Mouse (Mus musculus) embryonic facial prominence, embryonic 15.5 days (tissue): ENCODE measurements around the gene Fkbp14. TPM values are rescaled to one million over a fixed set of nuclear protein-coding genes. Genes with fewer than 3 reads are reported as not detected.

Source experiments
- ATAC-seq: fragments of 200-750 bp; cut with Nextera tagmentation; 2 replicates; pipeline ENCODE4 v1.8.0; 2017; ENCODE audit warnings: low read depth, moderate TSS enrichment; ENCODE audit not compliant: insufficient number of reproducible peaks, low FRiP score, low TSS enrichment
- H3K27ac ChIP-seq: fragments of 300-500 bp; sonication (generic); replicated peaks from 2 replicates; pipeline ENCODE4 v1.5.1; 2015; ENCODE audit warnings: mild to moderate bottlenecking, inconsistent platforms
- H3K27me3 ChIP-seq: fragments of 300-500 bp; sonication (generic); 2 replicates; pipeline ENCODE4 v1.6.1; 2015; ENCODE audit warnings: inconsistent platforms
- H3K36me3 ChIP-seq: fragments of 300-500 bp; sonication (generic); 2 replicates; pipeline ENCODE4 v1.6.1; 2015; ENCODE audit warnings: mild to moderate bottlenecking, inconsistent platforms
- H3K4me1 ChIP-seq: fragments of 300-500 bp; sonication (generic); 2 replicates; pipeline ENCODE4 v1.6.1; 2015; ENCODE audit warnings: inconsistent platforms
- H3K4me2 ChIP-seq: fragments of 300-500 bp; sonication (generic); replicated peaks from 2 replicates; pipeline ENCODE4 v1.6.1; 2015; ENCODE audit warnings: mild to moderate bottlenecking, inconsistent platforms
- H3K4me3 ChIP-seq: fragments of 300-500 bp; sonication (generic); replicated peaks from 2 replicates; pipeline ENCODE4 v1.5.1; 2015; ENCODE audit warnings: mild to moderate bottlenecking, inconsistent platforms
- H3K9ac ChIP-seq: fragments of 300-500 bp; sonication (generic); 2 replicates; pipeline ENCODE4 v1.6.1; 2015; ENCODE audit warnings: inconsistent platforms
- H3K9me3 ChIP-seq: fragments of 300-500 bp; sonication (generic); replicated peaks from 2 replicates; pipeline ENCODE4 v1.6.1; 2016; ENCODE audit warnings: inconsistent platforms
- WGBS: fragments of 180-500 bp; shearing (Covaris S2); methylation state at CpG from one replicate; pipeline ENCODE4 v1.1.7; 2015; 5-methylcytosine and 5-hydroxymethylcytosine counted together
- polyA plus RNA-seq: library from polyadenylated mRNA; unstranded; fragments of >200 nt; fragmentation: Nextera tagmentation; extraction: Ambion mirVana; gene quantifications from 2 replicates; pipeline ENCODE4 v1.2.1, GENCODE M21; 2015

The Fkbp14 gene
- polyA plus RNA-seq, 1 experiment from 2014 or later = 54.7 TPM

DNA sequence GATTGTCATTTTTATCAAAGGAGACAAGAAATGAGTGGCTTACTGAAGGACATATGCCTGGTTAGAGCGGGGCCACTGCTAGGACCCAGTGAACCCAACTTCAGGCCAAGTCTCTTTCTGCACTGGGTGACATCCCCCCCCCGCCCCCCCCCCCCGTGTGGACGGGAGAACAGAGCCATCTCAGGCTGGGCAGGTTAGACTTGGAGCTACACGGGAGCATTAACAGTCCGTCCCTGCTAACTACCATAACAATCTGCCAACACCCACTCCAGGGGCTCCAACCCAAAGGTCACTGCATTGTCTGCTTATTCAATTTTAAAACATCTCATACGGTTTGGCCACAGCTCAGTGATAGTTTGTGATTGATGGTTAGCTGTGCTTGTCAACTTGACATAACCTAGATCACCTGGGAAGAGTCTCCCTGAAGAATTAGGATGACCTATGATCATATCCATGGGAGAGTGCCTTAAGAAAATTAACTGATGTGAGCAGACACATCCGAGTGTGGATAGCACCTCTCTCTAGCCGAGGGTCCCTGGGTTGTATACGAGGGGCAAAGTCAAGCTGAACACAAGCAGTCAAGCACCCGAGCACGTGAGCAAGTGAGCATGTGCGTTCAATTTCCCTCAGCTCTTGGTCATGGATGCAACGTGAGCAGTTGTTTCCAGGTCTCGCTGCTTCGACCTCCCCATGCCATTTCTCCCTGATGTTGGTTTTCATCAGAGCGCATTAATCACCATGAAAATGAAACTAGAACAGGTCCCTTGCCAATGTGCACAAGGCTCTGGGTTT lies 34.9 kb downstream of the Fkbp14 start:
- Histone ChIP-seq H3K4me1 (peaks cover 23% of the 10 kb centered on the region; the same call in 1 of the 2 replicates), H3K27me3 (no peaks in the 10 kb centered on the region), H3K4me3 (no peak overlapping the region), H3K9ac (no peak overlapping the region), H3K27ac (no peak overlapping the region), H3K4me2 (no peak overlapping the region), H3K9me3 (no peaks in the 10 kb centered on the region), H3K36me3 (no peaks in the 10 kb centered on the region)
- 65% methylated on average over 17 of the region's 17 CpGs for WGBS
- ATAC-seq = no peak

DNA sequence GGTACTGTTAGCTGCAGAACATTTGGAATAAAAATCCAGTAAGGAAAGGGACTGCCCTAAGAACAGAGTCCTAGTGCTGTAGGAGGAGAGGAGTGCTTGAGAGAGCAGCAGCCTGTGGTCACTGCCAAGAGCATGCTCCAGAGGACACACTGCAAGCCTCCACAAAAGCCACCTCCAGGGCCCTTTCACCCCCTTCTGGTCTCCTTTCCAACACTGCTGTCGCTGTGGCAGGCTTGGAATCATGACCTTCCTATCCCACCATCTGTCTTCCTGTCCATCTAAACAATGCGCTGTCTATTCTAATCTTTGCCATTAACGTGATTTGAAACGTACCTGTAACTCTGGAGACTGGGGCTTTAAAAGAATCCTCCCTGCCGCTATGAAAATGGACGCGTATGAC lies 38.6 kb downstream of the Fkbp14 start:
- WGBS = 69% methylated on average over 7 of the region's 7 CpGs
- Histone ChIP-seq H3K27ac (no peak overlapping the region), H3K27me3 (no peaks in the 10 kb centered on the region), H3K4me2 (no peak overlapping the region), H3K9ac (no peak overlapping the region), H3K4me1 (no peaks in the 10 kb centered on the region), H3K9me3 (no peaks in the 10 kb centered on the region), H3K4me3 (no peak overlapping the region), H3K36me3 (no peaks in the 10 kb centered on the region)
- ATAC-seq = no peak

DNA sequence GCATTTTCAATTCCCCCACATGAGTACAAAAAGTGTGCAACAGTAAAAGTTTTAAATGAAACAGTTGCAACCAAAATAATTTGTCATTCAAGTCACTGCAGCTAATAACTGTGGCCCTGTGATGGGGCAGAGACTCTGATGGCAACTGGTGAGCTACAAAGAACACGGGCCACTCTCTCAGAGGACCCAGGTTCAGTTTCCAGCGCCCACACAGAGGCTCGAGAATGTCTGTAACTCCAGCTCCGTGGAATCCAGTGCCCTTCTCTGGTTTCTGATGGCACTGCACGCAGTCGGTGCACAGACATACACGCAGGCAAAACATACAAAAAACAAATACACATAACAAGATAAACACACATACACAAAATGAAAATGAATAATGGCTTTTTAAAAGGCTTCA lies 39.4 kb downstream of the Fkbp14 start:
- no peaks in the 10 kb centered on the region for H3K9me3 ChIP-seq
- WGBS = 86% methylated on average over 7 of the region's 7 CpGs
- H3K36me3 ChIP-seq = no peaks in the 10 kb centered on the region
- H3K27ac ChIP-seq = no peak overlapping the region
- no peak overlapping the region for H3K4me3 ChIP-seq
- no peak for ATAC-seq
- no peaks in the 10 kb centered on the region for H3K27me3 ChIP-seq
- no peak overlapping the region for H3K9ac ChIP-seq
- no peaks in the 10 kb centered on the region for H3K4me1 ChIP-seq
- no peak overlapping the region for H3K4me2 ChIP-seq

DNA sequence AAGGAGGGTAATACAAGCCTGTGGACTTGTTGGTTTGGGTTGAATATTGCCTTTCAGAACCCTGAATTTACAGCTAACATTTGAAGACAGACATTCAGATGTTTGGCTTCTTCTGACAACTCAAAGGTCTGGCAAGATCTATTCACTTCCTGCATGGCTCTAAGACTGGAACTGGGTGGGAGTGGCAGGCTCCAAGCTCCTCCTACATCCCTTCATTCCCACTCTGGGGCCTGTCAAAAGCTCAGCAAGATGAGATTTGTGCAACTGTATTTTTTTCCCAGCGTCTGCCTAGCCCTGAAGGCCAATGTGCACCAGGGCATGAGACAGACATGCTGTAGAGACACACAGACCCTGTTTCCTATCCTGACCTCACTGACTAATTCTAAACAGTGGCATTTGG lies 41.3 kb downstream of the Fkbp14 start:
- H3K27ac ChIP-seq = no peak overlapping the region
- H3K4me3 ChIP-seq = no peak overlapping the region
- no peaks in the 10 kb centered on the region for H3K27me3 ChIP-seq
- no peaks in the 10 kb centered on the region for H3K9me3 ChIP-seq
- H3K9ac ChIP-seq = no peak overlapping the region
- no peaks in the 10 kb centered on the region for H3K36me3 ChIP-seq
- H3K4me1 ChIP-seq = no peaks in the 10 kb centered on the region
- WGBS = 55% methylated on average over 1 of the region's 1 CpGs
- ATAC-seq = no peak
- H3K4me2 ChIP-seq = no peak overlapping the region

DNA sequence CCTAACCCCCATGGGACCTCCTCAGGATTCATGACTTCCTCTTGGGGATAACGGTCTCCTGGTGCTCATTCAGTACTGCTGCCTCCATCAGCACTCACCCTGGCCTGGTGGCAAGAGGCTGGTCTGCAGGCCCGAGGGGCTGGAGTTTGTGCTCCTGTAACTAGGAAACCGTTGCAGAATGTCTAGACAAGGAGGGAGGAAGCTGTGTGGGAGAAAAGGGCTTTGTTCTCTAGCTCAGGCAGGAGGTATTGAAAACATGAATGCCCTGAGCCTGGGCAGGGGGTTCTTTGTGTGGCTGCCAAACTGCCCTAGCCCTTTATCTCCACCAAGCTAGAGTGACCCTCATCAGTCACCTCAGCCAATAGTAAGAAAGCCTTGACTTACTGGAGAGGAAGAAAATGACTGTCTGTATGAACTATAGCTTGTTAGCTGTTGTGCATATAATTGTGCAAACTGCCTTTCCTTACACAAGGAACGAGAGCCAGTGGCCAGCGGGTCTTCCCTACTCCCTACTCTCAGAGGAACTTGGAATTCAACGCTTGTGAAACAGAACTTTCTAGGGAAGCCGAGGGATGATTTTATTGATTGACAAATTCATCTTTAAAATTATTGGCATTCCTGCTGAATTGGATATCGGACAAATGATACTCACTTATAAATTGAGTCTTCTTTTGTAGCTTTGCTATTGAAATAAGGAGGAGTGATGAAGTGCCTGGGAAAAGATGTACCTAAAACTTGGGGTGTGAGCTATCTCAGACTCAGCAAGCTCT lies 42.6 kb downstream of the Fkbp14 start:
- no peaks in the 10 kb centered on the region for H3K27me3 ChIP-seq

DNA sequence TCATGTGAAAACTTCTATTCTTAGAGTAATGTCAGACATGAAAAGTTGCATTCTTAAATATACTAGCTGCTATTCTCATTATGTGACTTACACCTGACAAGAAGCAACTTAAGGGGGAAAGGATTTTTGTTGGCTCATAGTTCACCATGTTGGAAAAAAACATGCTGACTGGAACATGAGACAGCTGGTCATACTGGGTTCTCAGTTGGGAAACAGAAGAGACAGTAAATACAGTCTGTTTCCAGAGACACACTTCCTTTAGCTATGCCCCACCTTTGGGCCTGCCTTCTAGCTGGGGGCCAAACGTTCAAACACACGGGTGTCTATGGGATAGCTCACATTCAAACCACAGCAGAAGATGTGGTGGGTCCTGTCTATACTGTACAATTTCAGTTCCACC lies 43.5 kb downstream of the Fkbp14 start:
- no peak for ATAC-seq
- Histone ChIP-seq H3K4me3 (no peak overlapping the region), H3K9ac (no peak overlapping the region), H3K4me1 (no peaks in the 10 kb centered on the region), H3K9me3 (no peaks in the 10 kb centered on the region), H3K27me3 (no peaks in the 10 kb centered on the region), H3K36me3 (no peaks in the 10 kb centered on the region), H3K27ac (no peak overlapping the region), H3K4me2 (no peak overlapping the region)
- 67% methylated on average over 2 of the region's 2 CpGs for WGBS

More for the DNA sequence above, 42.6 kb downstream of the Fkbp14 start:
- H3K4me1 ChIP-seq = no peaks in the 10 kb centered on the region
- ATAC-seq = no peak
- H3K36me3 ChIP-seq = no peaks in the 10 kb centered on the region
- H3K27ac ChIP-seq = no peak overlapping the region
- no peak overlapping the region for H3K4me2 ChIP-seq
- no peak overlapping the region for H3K4me3 ChIP-seq
- WGBS = 45% methylated on average over 8 of the region's 8 CpGs
- no peak overlapping the region for H3K9ac ChIP-seq
- H3K9me3 ChIP-seq = no peaks in the 10 kb centered on the region

DNA sequence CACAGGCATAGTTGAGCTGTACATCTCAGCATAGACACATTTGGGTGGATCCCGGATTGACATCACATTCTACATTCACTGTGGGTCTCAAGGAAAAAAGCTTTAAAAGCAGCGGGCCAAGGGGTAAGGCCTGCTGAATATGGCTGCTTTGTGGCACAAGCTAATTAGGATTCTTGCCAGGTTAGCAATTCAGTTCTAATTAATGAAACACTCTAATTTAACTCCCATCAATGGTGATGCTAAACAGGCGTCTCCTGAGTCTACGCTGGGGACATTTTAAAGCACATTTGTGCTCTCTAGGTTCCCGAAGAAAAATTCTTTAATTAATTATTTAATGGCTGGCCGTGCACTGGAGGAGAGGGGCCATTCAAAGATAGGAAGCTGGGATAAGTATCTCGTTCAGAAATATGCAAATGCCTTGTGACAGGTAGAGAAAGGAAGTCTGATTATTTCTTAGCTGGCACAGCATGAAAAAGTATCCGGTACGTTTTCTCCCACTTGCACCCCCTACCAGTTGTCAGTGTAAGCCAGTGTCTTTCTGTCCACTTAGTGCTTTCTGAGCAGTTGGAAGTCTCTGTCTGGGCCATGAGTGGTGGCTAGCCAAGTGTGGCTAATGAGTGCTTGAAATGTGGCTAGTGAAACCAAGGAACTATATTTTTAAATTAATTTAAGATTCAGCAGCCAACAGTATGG lies 44.2 kb downstream of the Fkbp14 start:
- no peaks in the 10 kb centered on the region for H3K9me3 ChIP-seq
- H3K36me3 ChIP-seq = no peaks in the 10 kb centered on the region
- 0 out of 2 replicates have a peak, but pooled peaks cover 4% of the 10 kb centered on the region for H3K4me1 ChIP-seq
- no peak overlapping the region for H3K4me2 ChIP-seq
- H3K9ac ChIP-seq = no peak overlapping the region
- no peaks in the 10 kb centered on the region for H3K27me3 ChIP-seq
- no peak overlapping the region for H3K27ac ChIP-seq
- 72% methylated on average over 9 of the region's 9 CpGs for WGBS
- H3K4me3 ChIP-seq = no peak overlapping the region
- ATAC-seq = no peak

DNA sequence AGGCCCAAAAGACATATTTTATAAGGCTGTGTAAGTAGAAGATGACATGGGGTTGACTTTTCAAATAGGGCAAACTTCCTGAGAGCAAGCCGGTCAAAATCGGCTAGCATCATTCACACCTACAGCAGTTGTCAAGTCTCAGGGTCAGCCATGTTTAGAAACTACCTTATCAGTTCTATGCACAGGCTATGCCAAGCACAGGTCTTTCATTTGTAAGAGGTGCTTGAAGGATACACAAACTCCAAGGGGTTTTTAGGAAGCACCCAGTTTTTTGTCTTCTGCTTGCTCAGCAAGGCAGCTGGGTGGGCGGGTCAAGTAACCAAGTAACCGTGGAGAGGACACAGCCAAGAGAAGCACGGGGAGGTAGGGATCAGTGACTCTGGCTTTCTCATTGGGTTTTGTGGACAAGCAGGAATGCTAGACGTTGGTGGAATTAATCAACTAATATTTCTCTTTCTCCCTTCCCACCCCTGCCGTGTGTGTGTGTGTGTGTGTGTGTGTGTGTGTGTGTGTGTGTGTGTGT lies 46.2 kb downstream of the Fkbp14 start:
- Histone ChIP-seq H3K27ac (no peak overlapping the region), H3K36me3 (no peaks in the 10 kb centered on the region), H3K4me1 (0 out of 2 replicates have a peak, but pooled peaks cover 4% of the 10 kb centered on the region), H3K4me2 (no peak overlapping the region), H3K4me3 (no peak overlapping the region), H3K9ac (no peak overlapping the region), H3K9me3 (no peaks in the 10 kb centered on the region), H3K27me3 (no peaks in the 10 kb centered on the region)
- 61% methylated on average over 6 of the region's 7 CpGs for WGBS
- ATAC-seq = no peak

DNA sequence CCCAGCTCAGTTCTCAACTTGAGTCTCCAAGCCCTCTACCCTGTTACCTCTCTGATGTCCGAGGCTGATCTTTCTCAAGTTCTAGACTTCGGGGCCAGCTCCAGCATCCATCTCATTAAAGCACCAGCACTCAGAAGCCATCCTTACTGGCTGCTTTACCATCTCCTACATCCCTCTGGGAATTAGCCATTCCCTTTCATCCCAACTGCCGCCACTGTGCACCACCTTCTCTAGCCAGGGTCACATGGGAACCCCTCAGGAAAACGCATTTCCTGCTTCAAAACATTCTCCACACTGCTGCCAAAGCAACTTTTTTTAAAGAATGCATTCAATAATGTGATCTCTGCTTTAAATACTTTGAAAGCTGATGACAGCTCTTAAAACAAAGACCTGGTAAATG lies 47.8 kb downstream of the Fkbp14 start:
- ATAC-seq = no peak
- no peaks in the 10 kb centered on the region for H3K36me3 ChIP-seq
- no peaks in the 10 kb centered on the region for H3K9me3 ChIP-seq
- H3K4me3 ChIP-seq = no peak overlapping the region
- no peak overlapping the region for H3K27ac ChIP-seq
- WGBS = 51% methylated on average over 4 of the region's 4 CpGs
- H3K27me3 ChIP-seq = no peaks in the 10 kb centered on the region
- 0 out of 2 replicates have a peak, but pooled peaks cover 8% of the 10 kb centered on the region for H3K4me1 ChIP-seq
- H3K4me2 ChIP-seq = no peak overlapping the region
- no peak overlapping the region for H3K9ac ChIP-seq

DNA sequence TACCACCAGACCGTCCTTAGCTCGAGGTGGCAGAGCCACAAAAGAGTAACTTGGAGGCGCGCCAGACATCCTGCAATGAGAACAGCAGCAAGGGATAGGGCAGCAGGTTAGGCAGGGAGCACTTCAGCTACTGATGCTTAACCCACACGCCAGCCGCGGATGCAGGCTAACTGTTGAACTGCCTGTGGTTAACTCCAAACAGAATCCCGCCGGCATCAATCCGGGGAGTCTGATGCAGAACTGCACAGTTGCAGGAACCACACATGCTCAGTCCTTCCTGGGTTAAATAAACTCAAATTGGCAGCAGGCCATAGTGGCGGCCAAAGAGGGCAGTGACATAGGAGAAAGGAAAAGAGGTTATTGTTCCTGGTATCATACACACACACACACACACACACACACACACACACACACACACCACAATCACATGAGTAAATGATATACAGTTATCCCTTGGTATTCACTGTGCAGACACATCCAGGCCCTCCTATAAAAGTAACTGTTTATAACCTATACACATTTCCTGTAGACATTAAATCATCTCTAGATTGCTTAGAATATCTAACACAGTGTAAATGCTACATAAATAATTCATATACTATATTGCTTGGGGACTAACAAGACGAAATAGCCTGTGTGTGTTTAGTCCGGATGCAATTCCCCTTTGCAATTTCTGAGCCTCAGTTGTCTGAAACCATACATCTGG lies 48.6 kb downstream of the Fkbp14 start:
- H3K27ac ChIP-seq = no peak overlapping the region
- H3K9me3 ChIP-seq = no peaks in the 10 kb centered on the region
- H3K36me3 ChIP-seq = no peaks in the 10 kb centered on the region
- ATAC-seq = no peak
- WGBS = 60% methylated on average over 13 of the region's 13 CpGs
- H3K4me3 ChIP-seq = no peak overlapping the region
- no peak overlapping the region for H3K4me2 ChIP-seq
- no peak overlapping the region for H3K9ac ChIP-seq
- H3K27me3 ChIP-seq = no peaks in the 10 kb centered on the region
- 0 out of 2 replicates have a peak, but pooled peaks cover 8% of the 10 kb centered on the region for H3K4me1 ChIP-seq
